Mouse (Mus musculus) cerebellum, adult 2 months (tissue): Measurements from ENCODE around the gene Brcc3.

Source experiments
- CTCF ChIP-seq: fragments of 200-500 bp; IDR thresholded peaks from 2 replicates; pipeline ENCODE4 v1.5.1; 2011; ENCODE audit warnings: low read depth, mild to moderate bottlenecking, control low read depth, low read length, moderate library complexity, borderline replicate concordance; ENCODE audit not compliant: insufficient read depth
- POLR2A ChIP-seq: fragments of 200-500 bp; IDR thresholded peaks from 2 replicates; pipeline ENCODE4 v1.6.1; 2011; ENCODE audit warnings: low read length, control low read depth, borderline replicate concordance; ENCODE audit not compliant: insufficient read depth

- no peak for TF ChIP-seq POLR2A
- no peak for TF ChIP-seq CTCF
These were observed 13.1 kb upstream of the Brcc3 start for GRCm38 (mm10) chrX:75403350-75403749.
